Mouse (Mus musculus): ENCODE results near the gene Gls2.
A peak's percentile ranks its signal among the peaks of the same experiment; 100 is the strongest.
"Not testable (repeated sequence)": the region's sequence is repeated elsewhere in the genome, so short reads cannot be mapped to it uniquely, and the experiment has no call there.

Gene Gls2

DNA sequence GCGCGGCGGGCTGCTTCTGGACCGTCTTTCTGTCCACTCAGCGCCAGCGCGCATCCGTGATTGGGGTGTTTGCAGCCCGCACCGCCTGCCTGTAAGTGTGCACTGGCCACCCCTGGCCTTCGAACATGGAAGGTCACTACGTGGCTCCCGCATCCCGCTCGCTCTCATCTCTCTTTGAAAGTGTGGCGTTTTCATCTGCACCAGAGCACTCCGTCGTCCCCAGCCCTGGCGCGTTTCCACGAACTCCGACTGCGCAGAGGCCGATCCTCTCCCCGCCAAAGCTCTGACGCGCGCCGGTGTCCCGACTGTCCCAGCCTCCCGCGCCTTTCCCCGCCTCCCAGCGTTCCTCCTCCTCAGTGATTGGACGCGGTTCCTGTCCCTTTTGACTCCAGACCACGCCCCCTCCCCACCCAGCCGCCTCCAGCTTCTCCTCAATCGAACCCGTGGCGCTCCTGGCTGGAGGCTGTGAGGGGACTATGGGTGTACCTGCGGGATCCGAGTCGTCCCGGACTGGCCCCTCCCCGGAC is at the start of gene Gls2:
Gls2 (plus strand) TSS at position 434 of the 527 bp plus-strand sequence.
- peak; percentile 98 for DNase-seq

DNA sequence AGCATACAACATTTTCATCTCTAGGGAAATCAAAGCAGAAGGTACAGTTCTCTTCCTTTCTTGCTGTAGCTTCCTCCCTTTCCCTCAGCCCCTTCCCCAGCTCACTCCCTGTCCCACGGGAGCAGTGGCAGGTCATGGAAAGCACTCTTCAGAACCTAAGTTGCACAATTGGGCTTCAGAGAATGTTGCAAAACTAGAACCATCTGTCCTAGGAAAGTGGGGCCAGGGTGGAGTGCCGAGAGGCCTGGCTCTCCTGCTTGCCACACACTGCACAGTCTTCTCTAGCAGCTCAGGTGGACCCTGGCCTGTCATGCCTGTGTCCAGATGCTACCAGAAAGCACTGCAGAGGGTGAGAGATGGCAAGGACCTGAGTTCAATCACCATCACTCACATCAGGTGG is 49.3 kb upstream of the Gls2 start:
- no peak for DNase-seq

DNA sequence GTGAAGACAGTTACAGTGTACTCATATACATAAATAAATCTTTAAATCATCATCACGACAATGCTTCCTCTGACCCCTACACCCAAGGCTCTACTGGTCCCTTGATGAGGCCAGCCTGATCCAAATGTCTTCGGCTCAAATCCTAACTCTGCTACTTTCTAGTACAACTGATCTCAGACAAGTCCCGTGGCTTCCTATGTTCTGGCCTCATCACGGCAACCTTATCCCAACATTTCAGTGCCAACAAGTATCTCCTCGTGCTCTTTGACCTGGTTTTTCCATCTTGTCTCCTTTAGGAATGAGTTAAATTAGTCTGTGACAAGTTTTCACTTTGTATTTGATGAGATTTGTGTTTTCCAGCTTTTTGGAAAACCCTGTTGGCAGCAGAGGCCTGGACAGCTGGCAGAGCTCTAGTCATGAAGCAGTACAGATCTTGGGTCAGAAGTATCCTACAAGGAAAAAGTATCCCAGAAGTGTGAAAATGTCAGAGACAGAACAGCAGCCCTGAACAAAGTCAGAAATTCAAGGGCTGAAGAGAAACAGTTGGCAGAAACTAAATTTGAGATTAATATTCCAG is 45.4 kb upstream of the Gls2 start:
- no peak for DNase-seq

DNA sequence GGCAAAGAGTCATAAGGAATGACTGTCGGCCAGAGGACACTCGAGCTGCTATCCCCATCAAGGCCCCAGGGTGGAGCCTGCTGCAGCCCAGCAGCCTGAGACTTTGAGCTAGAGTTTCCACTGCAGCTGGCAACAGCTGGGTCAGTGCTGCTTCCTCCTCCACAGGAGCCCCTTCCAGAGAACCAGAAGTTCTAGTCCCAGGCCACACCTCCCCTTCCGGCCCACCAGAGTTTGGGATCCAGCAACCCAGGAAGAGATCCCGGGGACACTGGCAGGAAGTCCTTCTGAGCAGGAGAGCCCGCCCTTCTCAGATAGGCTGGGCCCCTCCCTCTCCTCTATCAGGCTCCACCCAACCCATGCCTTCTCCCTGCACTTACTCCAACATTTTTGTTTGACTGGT is 44.7 kb upstream of the Gls2 start:
- DNase-seq: peak; percentile 92

DNA sequence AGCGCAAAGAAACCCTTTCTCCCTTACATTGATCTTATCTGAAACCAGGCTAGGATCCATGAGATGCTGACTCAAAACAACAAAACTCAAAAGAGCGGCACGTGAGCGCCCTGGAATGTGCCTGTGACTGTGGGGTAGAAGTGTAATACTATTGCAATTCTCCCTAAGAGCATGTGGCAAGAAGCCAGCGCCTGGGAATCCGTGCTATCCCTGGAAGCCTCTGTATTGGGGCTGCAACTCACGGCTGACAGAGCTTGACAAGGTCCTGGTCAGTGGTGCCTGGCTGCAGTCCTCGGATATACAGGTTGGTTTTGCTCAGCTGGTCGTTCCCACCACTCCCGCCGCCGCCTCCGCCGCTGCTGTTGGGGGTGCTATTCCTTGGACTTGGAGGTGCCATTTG is 43.3 kb upstream of the Gls2 start:
- peak; percentile 85 for DNase-seq

DNA sequence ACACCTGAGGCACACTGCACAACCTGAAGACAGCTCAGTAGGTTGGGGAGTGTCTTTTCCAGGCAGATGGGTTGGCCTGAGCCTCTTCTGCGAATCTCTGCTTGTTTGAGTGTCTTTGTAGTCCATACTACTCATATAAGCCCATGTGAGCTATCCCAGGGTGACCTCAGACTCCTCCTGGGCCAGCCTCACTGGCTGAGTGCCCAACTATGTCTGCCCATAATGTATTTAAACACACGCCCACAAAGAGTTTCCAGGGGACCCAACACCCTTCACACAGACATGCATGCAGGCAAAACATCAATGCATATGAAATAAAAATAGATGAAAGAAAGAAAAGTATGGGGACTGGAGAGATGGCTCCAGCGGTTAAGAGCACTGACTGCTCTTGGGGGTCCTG is 40.3 kb upstream of the Gls2 start:
- no peak for DNase-seq

DNA sequence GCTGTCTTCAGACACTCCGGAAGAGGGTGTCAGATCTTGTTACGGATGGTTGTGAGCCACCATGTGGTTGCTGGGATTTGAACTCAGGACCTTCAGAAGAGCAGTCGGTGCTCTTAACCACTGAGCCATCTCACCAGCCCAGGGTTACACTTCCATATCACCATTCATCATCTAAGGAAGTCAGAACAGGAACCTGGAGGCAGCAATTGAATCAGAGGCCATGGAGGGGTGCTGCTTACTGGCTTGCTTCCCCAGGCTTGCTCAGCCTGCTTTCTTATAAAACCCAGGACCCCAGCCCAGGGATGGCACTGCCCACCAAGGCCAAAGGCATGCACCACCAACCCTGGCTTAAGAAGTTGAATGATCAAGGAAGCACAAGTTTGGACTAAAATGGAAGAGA is 28.5 kb upstream of the Gls2 start:
- DNase-seq: not testable (repeated sequence)

DNA sequence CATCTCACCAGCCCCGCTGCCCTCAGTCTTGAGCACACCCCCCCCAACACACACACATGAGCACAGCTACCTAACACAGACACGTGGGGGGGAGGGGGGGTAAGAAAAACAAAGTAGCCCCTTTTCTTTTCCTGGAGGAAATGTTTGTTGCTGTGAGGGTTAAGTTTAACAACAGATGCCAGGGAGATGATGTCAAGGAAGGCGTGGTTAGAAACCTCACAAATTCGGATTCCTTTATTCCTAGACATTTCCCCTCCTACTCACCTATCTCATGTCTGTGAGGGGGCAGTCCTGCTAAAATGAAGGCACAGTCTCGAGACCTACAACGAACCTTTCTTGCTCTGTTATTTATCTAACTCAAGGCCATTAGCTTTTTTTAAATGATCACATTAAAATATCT is 27.2 kb upstream of the Gls2 start:
- no peak for DNase-seq

DNA sequence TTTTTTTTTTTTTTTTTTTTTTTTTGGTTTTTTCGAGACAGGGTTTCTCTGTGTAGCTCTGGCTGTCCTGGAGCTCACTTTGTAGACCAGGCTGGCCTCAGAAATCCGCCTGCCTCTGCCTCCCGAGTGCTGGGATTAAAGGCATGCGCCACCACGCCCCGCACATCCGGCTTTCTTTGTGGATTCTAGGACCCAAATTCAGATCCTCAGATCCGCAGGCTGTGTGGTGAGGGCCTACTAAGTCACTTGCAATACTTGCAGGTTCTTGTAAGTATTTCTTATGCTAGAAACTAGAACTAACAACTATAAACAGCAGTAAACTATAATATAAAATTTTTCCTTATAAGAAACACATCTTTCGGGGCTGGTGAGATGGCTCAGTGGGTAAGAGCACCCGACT is 22.9 kb upstream of the Gls2 start:
- not testable (repeated sequence) for DNase-seq

DNA sequence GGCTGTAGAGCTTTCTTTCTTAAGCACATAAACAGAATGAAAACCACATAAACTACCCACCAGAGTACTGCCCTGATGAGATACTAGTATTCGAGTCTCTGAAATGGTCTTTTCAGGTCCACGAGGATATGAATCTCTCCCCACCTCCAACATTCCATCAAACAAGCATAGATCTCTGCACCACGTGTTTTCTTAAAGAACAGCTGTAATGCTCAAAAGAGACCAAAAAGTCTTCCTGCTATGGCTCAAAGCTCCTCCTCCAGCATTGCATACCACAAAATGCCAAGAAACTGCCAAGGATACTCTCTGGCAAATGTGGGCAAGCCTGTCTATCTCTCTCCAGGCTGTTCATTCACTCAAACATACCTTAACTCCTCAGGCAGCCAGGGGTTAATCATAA is 19.0 kb upstream of the Gls2 start:
- DNase-seq: no peak

DNA sequence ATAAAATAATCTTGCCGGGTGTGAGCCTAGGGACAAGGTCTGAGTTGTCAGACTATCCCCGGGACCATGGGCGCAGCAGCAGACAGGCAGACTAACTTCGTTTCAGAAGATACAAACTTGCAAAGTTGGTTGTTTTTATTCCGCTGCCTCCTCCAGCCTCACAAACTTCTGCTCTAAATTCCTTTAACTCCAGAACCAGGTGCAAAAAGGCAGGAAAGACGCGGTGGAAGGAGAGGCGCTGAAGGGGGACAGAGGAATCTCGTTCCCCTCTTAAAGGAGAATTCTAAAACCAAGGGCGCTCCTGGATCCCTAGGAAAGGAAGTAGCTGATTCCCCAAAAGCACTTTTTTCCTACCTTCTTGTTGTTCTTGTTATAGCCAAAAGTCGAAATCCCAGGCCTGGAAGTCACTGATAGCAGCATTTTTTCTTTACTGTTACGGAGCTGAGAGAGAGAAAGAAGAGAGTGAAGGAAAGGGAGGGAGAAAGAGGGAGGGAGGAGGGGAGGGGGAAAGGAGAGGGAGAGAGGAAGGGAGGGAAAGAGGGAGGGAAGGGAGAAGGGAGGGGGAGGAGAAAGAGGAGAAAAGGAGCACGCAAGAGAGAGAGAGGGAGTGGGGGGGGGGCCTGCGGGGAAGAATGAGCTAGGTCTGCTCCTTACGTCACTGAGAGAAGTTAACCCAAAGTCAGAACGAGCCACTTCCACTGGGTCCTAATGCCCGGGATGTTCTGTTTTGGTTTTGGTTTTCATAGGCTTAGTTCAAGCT is 18.1 kb upstream of the Gls2 start:
- DNase-seq: peak; percentile 86

DNA sequence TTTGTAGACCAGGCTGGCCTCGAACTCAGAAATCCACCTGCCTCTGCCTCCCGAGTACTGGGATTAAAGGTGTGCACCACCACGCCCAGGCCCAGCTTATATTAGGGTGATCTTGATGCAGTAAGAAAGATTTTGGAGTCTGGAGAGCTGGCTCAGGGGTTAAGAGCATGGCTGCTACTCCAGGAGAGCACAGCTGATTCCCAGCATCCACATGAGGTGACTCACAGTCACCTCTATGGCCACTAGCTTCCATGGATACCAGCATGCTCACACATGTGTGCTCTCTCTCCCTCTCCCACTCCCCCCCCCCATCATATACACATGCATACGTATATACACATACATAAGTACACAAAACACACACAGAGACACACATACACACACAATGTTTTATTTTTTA is 16.9 kb upstream of the Gls2 start:
- DNase-seq: no peak

DNA sequence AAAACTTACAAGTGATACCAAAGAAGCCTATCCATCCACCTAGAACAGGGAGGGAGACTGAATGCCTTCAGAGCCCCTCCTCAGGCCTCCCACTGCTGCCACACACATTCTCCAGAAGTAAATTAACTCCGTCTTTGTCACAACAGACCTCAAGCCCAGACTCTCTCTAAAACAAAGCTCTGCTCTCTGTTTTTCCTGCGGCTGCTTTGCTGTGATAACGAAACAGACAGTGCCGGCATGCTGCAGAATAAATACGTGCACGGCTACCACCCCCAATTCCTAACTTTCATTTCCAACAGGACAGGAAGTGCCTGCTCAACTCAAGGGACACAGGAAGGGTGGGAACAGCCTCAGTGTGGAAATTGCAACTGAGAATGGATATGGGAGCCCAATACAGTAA is 14.3 kb upstream of the Gls2 start, which contains the start of gene Rbms2:
Rbms2 (minus strand) TSS at position 309 of the 400 bp plus-strand sequence.
- peak; percentile 53 for DNase-seq

DNA sequence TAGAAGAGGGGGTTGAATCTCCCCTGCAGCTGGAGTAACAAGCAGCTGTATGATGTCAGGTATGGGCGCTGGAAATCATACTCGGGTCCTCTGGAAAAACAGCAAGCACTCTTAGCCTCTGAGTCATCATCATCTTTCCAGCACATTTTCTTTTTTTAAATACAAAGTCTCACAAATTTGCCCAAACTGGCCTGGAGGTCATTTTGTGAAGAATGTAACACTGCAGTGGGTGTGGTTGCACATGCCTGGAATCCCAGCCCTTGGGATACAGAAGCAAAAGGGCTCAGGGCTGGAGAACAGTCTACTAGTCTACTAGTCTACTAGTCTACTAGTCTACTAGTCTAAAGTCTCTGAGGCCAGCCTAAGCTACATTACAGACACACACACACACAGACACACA is 10.0 kb upstream of the Gls2 start:
- DNase-seq: no peak

DNA sequence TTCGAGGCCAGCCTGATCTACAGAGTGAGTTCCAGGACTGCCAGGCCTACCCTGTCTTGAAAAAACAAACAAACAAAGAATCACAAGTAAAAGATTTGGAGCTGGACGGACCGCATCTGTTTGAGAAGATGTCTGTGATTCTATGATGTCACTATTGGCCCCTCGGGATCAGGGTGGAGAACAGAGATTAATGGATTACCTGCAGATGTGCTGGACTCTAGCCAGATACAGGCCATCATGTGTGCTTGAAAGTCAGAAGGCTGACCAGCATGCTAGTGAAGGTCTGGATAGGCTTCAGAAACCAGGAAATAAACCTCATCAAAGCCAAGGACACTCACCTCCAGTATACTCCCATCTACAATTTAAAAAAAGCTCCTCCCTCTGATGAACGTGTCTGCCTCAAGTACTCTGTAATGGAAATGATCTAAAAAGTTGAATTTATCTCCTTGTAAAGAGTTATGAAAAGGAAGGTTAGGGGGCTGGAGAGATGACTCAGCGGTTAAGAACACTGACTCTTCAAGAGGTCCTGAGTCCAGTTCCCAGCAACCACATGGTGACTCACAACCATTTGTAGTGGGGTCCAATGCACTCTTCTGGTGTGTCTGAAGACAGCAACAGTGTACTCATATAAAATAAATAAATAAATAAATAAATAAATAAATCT is 8.8 kb upstream of the Gls2 start:
- peak; percentile 25 for DNase-seq

DNA sequence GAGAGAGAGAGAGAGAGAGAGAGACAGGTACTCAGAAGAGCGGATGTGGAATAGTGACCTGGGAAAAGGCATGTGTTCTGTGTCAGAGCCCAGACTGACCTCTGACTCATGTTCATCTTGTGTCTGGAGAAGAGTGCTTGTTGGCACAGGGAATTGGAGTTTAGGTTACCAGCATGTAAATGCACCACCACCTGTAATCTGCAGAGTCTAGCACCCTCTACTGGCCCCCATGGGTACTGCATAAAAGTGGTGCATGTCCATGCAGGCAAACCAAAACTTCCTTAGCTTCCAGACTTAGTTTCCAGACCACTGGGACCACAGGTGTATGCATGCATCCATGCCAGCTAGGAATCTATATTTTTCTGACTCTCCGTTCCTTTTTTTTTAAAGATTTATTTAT is 8.3 kb upstream of the Gls2 start:
- DNase-seq: peak; percentile 90

DNA sequence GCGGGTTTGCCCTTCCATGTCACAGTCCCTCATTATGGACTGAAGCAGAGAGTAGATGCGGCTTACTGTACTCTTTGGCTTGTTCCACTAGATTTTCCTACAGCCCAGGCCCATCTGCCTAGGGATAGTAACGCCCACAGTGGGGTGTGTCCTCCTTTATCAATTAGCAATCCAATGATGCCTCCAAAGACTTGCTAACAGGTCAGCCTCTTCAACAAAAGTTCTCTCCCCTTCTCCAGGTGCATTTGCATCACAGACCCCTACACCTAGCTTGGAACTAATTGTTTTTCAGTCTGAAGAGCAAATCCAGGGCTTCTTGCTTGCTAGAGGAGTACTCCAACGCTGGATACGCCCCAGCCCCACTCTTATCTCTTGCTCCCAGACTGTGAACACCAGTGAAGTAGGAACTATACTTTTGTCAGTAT is 7.1 kb upstream of the Gls2 start:
- DNase-seq: no peak

DNA sequence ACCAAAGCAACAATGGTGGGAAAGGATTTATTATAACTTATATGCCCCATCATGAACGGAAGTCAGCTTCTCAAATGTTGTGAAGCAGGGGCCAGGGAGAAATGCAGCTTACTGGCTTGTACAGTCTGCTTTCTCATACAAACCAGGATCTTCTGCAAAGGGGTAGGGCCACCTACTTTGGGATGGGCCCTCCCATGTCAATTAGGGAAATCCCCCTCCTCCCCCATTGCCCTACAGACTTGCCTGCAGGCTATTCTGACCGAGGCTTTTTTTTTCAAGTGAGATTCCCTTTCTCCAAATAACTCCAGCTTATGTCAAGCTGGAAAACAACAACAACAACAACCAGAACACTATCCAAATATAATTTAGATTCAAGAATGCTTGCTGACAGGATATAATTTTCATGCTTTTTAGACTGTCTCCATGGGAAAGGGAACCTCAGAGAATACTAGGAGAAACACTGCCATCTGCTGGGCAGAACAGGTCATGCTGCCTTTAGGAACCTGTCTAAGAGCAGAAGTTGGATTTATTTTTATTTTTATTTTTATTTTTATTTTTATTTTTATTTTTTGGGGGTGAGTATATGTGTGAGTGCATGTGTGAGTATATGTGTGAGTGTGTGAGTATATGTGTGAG is 5.9 kb upstream of the Gls2 start:
- peak; percentile 90 for DNase-seq

DNA sequence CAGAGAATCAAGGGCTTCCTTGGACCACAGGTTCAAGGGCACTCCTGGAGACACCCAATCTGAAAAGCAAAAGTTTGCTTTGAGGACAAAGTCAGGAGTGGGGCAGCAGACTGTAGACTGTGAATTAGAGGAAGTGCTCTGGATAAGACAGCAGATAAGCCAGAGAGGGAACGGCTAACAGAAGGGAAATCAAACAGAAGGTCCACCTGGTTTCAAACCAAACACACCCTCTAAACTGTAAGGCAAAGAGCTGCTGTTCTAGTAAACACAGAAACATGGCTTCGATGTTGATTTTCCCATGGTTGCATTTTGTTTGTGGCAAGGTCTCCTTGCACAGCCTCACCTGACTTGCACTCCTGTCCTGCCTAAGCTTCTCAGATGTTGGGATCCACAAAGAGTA is 2.8 kb upstream of the Gls2 start:
- no peak for DNase-seq

DNA sequence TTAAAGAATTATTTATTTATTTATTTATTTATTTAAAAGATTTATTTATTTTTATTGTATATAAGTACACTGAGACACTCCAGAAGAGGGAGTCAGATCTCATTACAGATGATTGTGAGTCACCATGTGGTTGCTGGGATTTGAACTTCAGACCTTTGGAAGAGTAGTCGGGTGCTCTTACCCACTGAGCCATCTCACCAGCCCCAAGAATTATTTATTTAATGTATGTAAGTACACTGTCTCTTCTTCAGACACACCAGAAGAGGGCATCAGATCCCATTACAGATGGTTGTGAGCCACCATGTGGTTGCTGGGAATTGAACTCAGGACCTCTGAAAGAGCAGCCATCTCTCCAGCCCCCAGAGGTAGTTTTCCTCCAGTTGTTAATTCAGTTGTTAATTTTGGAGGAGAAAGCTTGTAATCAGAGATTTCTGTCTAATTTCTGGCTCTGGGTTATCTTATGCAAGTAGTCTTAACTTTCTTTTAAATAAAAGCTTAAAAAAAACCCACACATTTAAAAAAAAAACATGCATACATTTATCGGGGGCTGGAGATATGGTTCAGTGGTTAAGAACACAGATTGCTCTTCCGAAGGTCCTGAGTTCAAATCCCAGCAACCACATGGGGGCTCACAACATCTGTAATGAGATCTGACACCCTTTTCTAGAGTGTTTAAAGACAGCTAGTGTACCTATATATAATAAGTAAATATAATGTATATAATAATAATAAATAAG is 2.1 kb upstream of the Gls2 start:
- DNase-seq: not testable (repeated sequence)

DNA sequence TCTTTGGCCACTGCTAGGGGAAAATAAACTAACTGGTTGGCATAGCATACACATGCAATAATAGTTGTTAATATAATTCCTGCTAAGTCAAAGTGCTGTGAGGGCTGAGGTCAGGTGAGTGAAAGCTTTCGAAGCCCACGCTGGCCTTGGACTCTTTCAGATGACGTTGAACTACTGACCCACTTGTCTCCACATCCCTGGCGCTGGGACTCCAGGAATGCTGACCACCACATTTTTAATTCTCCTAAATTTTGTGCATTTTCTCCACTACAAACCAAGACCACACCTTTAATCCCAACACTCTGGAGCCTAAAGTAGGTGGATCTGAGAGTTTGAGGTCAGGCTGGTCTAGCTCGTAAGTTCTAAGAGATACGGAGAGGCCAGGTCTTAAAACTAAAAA is 1.1 kb upstream of the Gls2 start:
- DNase-seq: no peak

DNA sequence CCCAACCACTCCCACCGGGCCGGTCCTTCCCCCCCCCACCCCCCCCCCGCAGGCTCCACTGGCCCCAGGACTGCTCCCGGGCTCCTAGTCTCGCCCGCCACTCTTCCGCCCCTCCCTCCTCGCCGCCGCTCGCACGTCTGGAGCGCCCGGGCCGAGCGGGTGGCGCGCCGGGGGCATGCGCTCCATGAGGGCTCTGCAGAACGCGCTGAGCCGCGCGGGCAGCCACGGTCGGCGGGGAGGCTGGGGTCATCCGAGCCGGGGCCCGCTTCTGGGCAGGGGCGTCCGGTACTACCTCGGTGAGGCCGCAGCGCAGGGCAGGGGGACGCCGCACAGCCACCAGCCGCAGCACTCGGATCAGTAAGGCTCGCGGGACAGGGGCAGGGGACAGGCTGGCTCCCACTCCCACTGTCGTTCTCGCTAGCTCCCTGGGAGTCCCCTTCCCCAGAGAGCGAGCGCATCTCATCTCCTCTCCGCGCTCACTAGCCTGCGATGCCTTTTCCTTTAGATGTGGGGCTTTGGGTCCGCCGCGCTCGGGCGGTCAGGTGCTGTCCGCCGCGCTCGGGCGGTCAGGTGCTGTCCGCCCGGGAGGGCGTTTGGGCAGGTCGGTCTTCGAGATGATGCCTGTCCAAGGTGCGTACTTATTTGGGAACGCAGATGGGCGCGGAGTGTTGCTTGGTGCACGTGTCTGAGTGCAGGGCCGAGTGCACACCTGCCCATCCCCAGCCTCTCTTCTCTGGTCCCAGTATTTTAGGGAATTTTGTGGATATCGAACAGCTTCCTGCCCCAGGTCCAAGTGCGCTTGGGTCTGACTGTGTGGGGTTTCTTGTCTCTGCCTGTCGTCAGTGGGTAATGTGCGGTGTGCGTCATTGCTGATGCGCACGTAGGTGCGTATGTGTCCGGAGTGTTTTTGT is 549 bp downstream of the Gls2 start:
- no peak for DNase-seq

Data from kidney, postnatal 10 days (tissue).